Mouse (Mus musculus): ENCODE measurements around the gene Nrxn1. TPM values are rescaled to one million over a fixed set of nuclear protein-coding genes. Genes with fewer than 3 reads are reported as not detected.

Nrxn1 gene
- polyA plus RNA-seq, 1 experiment from 2014 or later = 285 TPM

DNA sequence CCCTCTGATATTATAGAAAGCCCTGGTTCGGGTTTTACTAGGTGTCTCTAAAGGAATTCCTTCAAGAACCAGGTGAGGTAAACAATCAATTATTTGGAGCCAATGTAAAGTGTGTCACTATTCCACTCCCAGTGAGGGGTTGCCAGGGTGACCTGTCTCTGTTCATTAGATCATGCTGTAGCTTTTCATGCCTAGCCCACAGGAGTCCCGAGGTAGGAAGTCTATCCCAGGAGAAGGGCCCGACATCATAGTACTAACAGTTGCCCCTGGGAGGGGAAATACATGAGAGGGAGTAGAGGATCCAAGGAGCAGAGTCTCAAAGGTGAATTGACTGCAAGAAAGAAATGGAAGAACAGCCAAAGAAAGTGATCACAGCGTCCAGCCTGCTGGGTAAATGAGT, 639.6 kb downstream of the Nrxn1 start:
- ATAC-seq (ENCODE audit: low read depth) = no peak
- peak overlapping the region; percentile 56; the same call in 1 of the 2 replicates for H3K9ac ChIP-seq (replicated peaks; ENCODE audit: low read depth, low read length)
- 49% methylated on average over 4 of the region's 4 CpGs for WGBS

GRCm38 (mm10) chr17:90452770-90453169, 640.1 kb downstream of the Nrxn1 start:
- H3K36me3 ChIP-seq (ENCODE audit: control insufficient read depth, insufficient read depth, low read length) = no peaks in the 10 kb centered on the region
- H3K27ac ChIP-seq (ENCODE audit: low read depth, low read length) = peak overlapping the region; percentile 91
- H3K9ac ChIP-seq (replicated peaks; ENCODE audit: low read depth, low read length) = peak overlapping the region; percentile 56; the same call in 1 of the 2 replicates
- no peaks in the 10 kb centered on the region for H3K9me3 ChIP-seq (ENCODE audit: control insufficient read depth, low read length)
- no peaks in the 10 kb centered on the region for H3K27me3 ChIP-seq (ENCODE audit: control insufficient read depth, insufficient read depth, low read length)
- 47% methylated on average over 2 of the region's 2 CpGs for WGBS
- peak overlapping the region; percentile 64 for H3K4me2 ChIP-seq (ENCODE audit: low read depth, low read length)
- peak; percentile 13; the same call in 1 of the 2 replicates for ATAC-seq (ENCODE audit: low read depth)
- peaks cover 5% of the 10 kb centered on the region; the same call in 1 of the 2 replicates for H3K4me1 ChIP-seq (ENCODE audit: control insufficient read depth, insufficient read depth, low read length)
- H3K4me3 ChIP-seq (ENCODE audit: low read depth, low read length) = peak overlapping the region; percentile 66

More for the DNA sequence above, 639.6 kb downstream of the Nrxn1 start:
- H3K27me3 ChIP-seq (ENCODE audit: control insufficient read depth, insufficient read depth, low read length) = no peaks in the 10 kb centered on the region
- peak overlapping the region; percentile 91 for H3K27ac ChIP-seq (ENCODE audit: low read depth, low read length)
- H3K9me3 ChIP-seq (ENCODE audit: control insufficient read depth, low read length) = no peaks in the 10 kb centered on the region
- H3K4me2 ChIP-seq (ENCODE audit: low read depth, low read length) = peak overlapping the region; percentile 64
- H3K36me3 ChIP-seq (ENCODE audit: control insufficient read depth, insufficient read depth, low read length) = no peaks in the 10 kb centered on the region
- peak overlapping the region; percentile 66 for H3K4me3 ChIP-seq (ENCODE audit: low read depth, low read length)
- H3K4me1 ChIP-seq (ENCODE audit: control insufficient read depth, insufficient read depth, low read length) = peaks cover 5% of the 10 kb centered on the region; the same call in 1 of the 2 replicates

DNA sequence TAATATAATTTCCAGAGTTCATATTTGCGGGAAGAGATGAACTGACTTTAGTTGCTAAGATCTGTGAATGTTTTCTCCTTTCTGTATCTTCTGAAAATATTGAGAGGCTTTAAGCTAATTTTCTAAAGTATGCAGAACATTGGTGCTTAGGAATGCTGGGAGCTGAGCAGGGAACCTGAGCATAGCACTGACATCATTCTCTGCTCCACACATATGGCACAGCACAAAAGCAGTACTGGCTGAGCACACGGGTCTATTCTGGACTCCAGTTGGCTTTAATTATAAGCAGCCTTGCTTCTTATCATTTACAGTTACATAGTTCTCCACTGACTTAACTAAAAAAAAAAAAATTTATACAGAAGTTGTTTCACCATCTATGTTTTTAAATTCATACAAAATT, 641.5 kb downstream of the Nrxn1 start:
- peak overlapping the region; percentile 56; the same call in 1 of the 2 replicates for H3K9ac ChIP-seq (replicated peaks; ENCODE audit: low read depth, low read length)
- H3K27ac ChIP-seq (ENCODE audit: low read depth, low read length) = peak overlapping the region; percentile 55; the same call in 1 of the 2 replicates
- no peaks in the 10 kb centered on the region for H3K27me3 ChIP-seq (ENCODE audit: control insufficient read depth, insufficient read depth, low read length)
- H3K4me1 ChIP-seq (ENCODE audit: control insufficient read depth, insufficient read depth, low read length) = peaks cover 5% of the 10 kb centered on the region; the same call in 1 of the 2 replicates
- no peaks in the 10 kb centered on the region for H3K9me3 ChIP-seq (ENCODE audit: control insufficient read depth, low read length)
- peak overlapping the region; percentile 64 for H3K4me2 ChIP-seq (ENCODE audit: low read depth, low read length)
- peak overlapping the region; percentile 66 for H3K4me3 ChIP-seq (ENCODE audit: low read depth, low read length)
- 53% methylated on average over 2 of the region's 2 CpGs for WGBS
- no peak for ATAC-seq (ENCODE audit: low read depth)
- no peaks in the 10 kb centered on the region for H3K36me3 ChIP-seq (ENCODE audit: control insufficient read depth, insufficient read depth, low read length)

- no peak for ATAC-seq (ENCODE audit: low read depth)
These were observed 649.8 kb downstream of the Nrxn1 start for GRCm38 (mm10) chr17:90443067-90443466.

GRCm38 (mm10) chr17:90435836-90436235, 657.0 kb downstream of the Nrxn1 start:
- Histone ChIP-seq H3K9ac (replicated peaks; ENCODE audit: low read depth, low read length) (no peak overlapping the region), H3K36me3 (ENCODE audit: control insufficient read depth, insufficient read depth, low read length) (no peaks in the 10 kb centered on the region), H3K4me3 (ENCODE audit: low read depth, low read length) (no peak overlapping the region), H3K9me3 (ENCODE audit: control insufficient read depth, low read length) (no peaks in the 10 kb centered on the region), H3K27ac (ENCODE audit: low read depth, low read length) (no peak overlapping the region), H3K27me3 (ENCODE audit: control insufficient read depth, insufficient read depth, low read length) (no peaks in the 10 kb centered on the region), H3K4me2 (ENCODE audit: low read depth, low read length) (no peak overlapping the region), H3K4me1 (ENCODE audit: control insufficient read depth, insufficient read depth, low read length) (no peaks in the 10 kb centered on the region)
- ATAC-seq (ENCODE audit: low read depth) = no peak

More at GRCm38 (mm10) chr17:90443067-90443466, 649.8 kb downstream of the Nrxn1 start:
- H3K36me3 ChIP-seq (ENCODE audit: control insufficient read depth, insufficient read depth, low read length) = no peaks in the 10 kb centered on the region
- H3K9ac ChIP-seq (replicated peaks; ENCODE audit: low read depth, low read length) = no peak overlapping the region
- no peak overlapping the region for H3K4me3 ChIP-seq (ENCODE audit: low read depth, low read length)
- no peak overlapping the region for H3K27ac ChIP-seq (ENCODE audit: low read depth, low read length)
- no peak overlapping the region for H3K4me2 ChIP-seq (ENCODE audit: low read depth, low read length)
- no peaks in the 10 kb centered on the region for H3K27me3 ChIP-seq (ENCODE audit: control insufficient read depth, insufficient read depth, low read length)
- no peaks in the 10 kb centered on the region for H3K9me3 ChIP-seq (ENCODE audit: control insufficient read depth, low read length)
- no peaks in the 10 kb centered on the region for H3K4me1 ChIP-seq (ENCODE audit: control insufficient read depth, insufficient read depth, low read length)

- H3K9me3 ChIP-seq (ENCODE audit: control insufficient read depth, low read length) = no peaks in the 10 kb centered on the region
- no peak overlapping the region for H3K27ac ChIP-seq (ENCODE audit: low read depth, low read length)
- no peaks in the 10 kb centered on the region for H3K4me1 ChIP-seq (ENCODE audit: control insufficient read depth, insufficient read depth, low read length)
- no peak overlapping the region for H3K4me3 ChIP-seq (ENCODE audit: low read depth, low read length)
- H3K9ac ChIP-seq (replicated peaks; ENCODE audit: low read depth, low read length) = no peak overlapping the region
- no peak for ATAC-seq (ENCODE audit: low read depth)
- 79% methylated on average over 2 of the region's 2 CpGs for WGBS
- no peak overlapping the region for H3K4me2 ChIP-seq (ENCODE audit: low read depth, low read length)
- no peaks in the 10 kb centered on the region for H3K27me3 ChIP-seq (ENCODE audit: control insufficient read depth, insufficient read depth, low read length)
- H3K36me3 ChIP-seq (ENCODE audit: control insufficient read depth, insufficient read depth, low read length) = no peaks in the 10 kb centered on the region
These were observed 657.5 kb downstream of the Nrxn1 start for GRCm38 (mm10) chr17:90435371-90435770.

GRCm38 (mm10) chr17:90430211-90430610, 662.7 kb downstream of the Nrxn1 start:
- ATAC-seq (ENCODE audit: low read depth) = no peak

DNA sequence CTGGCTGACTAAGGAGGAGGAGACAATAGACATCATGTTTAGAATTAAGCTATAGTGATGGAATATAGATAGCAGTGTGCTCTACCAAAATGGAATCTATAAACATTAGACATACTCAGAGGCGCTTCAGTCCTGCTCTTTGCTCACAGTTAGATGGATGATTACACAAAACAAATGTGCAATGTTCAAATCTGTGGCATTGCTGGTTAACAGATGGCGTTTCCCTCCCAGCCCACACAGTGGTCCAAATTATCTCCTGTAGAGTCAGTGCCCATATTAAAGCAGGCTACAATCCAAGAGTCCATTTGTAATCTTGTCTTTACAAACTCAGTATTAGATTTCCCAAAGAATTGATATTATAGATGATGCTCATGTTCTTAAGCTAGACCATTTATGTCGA, 666.9 kb downstream of the Nrxn1 start:
- Histone ChIP-seq H3K9me3 (ENCODE audit: control insufficient read depth, low read length) (no peaks in the 10 kb centered on the region), H3K27ac (ENCODE audit: low read depth, low read length) (no peak overlapping the region), H3K27me3 (ENCODE audit: control insufficient read depth, insufficient read depth, low read length) (no peaks in the 10 kb centered on the region), H3K4me3 (ENCODE audit: low read depth, low read length) (no peak overlapping the region), H3K4me1 (ENCODE audit: control insufficient read depth, insufficient read depth, low read length) (no peaks in the 10 kb centered on the region), H3K36me3 (ENCODE audit: control insufficient read depth, insufficient read depth, low read length) (no peaks in the 10 kb centered on the region), H3K4me2 (ENCODE audit: low read depth, low read length) (no peak overlapping the region), H3K9ac (replicated peaks; ENCODE audit: low read depth, low read length) (no peak overlapping the region)
- 86% methylated on average over 3 of the region's 3 CpGs for whole genome bisulfite sequencing
- ATAC-seq (ENCODE audit: low read depth) = no peak

More at GRCm38 (mm10) chr17:90430211-90430610, 662.7 kb downstream of the Nrxn1 start:
- WGBS = 86% methylated on average over 1 of the region's 1 CpGs
- Histone ChIP-seq H3K27me3 (ENCODE audit: control insufficient read depth, insufficient read depth, low read length) (no peaks in the 10 kb centered on the region), H3K9me3 (ENCODE audit: control insufficient read depth, low read length) (no peaks in the 10 kb centered on the region), H3K27ac (ENCODE audit: low read depth, low read length) (no peak overlapping the region), H3K4me3 (ENCODE audit: low read depth, low read length) (no peak overlapping the region), H3K4me1 (ENCODE audit: control insufficient read depth, insufficient read depth, low read length) (no peaks in the 10 kb centered on the region), H3K36me3 (ENCODE audit: control insufficient read depth, insufficient read depth, low read length) (no peaks in the 10 kb centered on the region), H3K9ac (replicated peaks; ENCODE audit: low read depth, low read length) (no peak overlapping the region), H3K4me2 (ENCODE audit: low read depth, low read length) (no peak overlapping the region)

- H3K4me3 ChIP-seq (ENCODE audit: low read depth, low read length) = no peak overlapping the region
- 90% methylated on average over 3 of the region's 3 CpGs for WGBS
These were observed 670.3 kb downstream of the Nrxn1 start for GRCm38 (mm10) chr17:90422591-90422990.

More at GRCm38 (mm10) chr17:90422591-90422990, 670.3 kb downstream of the Nrxn1 start:
- Histone ChIP-seq H3K4me1 (ENCODE audit: control insufficient read depth, insufficient read depth, low read length) (no peaks in the 10 kb centered on the region), H3K9me3 (ENCODE audit: control insufficient read depth, low read length) (no peaks in the 10 kb centered on the region), H3K27ac (ENCODE audit: low read depth, low read length) (no peak overlapping the region), H3K36me3 (ENCODE audit: control insufficient read depth, insufficient read depth, low read length) (no peaks in the 10 kb centered on the region), H3K27me3 (ENCODE audit: control insufficient read depth, insufficient read depth, low read length) (no peaks in the 10 kb centered on the region), H3K4me2 (ENCODE audit: low read depth, low read length) (no peak overlapping the region), H3K9ac (replicated peaks; ENCODE audit: low read depth, low read length) (no peak overlapping the region)
- ATAC-seq (ENCODE audit: low read depth) = no peak
